Mouse (Mus musculus): ENCODE measurements around the gene Cidec.

DNA sequence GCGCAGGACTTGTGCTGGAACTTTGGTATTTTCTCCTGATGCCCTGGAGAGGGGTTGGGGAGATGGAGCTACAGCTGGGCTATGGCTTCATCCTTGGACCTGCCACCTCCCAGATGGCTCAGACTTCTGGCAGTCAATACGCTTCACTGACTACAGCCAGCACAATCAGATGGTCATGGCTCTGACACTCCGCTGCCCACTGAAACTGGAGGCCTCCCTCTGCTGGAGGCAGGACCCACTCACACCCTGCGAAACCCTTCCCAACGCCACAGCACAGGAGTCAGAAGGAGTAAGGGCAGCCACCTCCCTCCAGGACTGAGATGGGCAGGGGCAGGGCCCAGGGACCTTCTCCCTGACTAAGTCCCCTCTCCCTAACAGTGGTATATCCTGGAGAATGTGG is 30.0 kb upstream of the Cidec start:
- TF ChIP-seq CTCF (IDR thresholded peaks at IDR 0.05; ENCODE audit: low read depth, low read length) (no peak), POLR2A (IDR thresholded peaks at IDR 0.05; ENCODE audit: extremely low read depth, insufficient read depth, low read length) (no peak)
